10 mouse cellular contexts compared by ENCODE assay signal in genomic region chr16:16907799-16908198, GRCm38 (mm10). TPM values are rescaled to one million over a fixed set of nuclear protein-coding genes. Genes with fewer than 3 reads are reported as not detected.
A peak's percentile ranks its signal among the peaks of the same experiment; 100 is the strongest.
DNase-seq lines count a peak whose midpoint lies in the region; ATAC-seq and TF ChIP-seq lines count a peak whose summit lies in the region.
"Had no signal": no experiment of that assay in that cellular context is flagged by ENCODE, and none has a peak within 500 bp of the region (broad histone marks: within the 10 kb centered on the region; RNA-seq: fewer than 3 reads in every experiment).

No protein-coding gene starts in this region.

- H3K36me3 ChIP-seq in kidney, embryonic 15.5 days, result peaks cover 85% of the 10 kb centered on the region
- peaks cover 49% of the 10 kb centered on the region for H3K36me3 ChIP-seq in hindbrain, postnatal 0 days (ENCODE audit: insufficient read depth, low read length)
- peaks cover 91% of the 10 kb centered on the region for H3K36me3 ChIP-seq in neural tube, embryonic 15.5 days

- H3K27me3 ChIP-seq in kidney, embryonic 15.5 days, result no peaks in the 10 kb centered on the region
- no peaks in the 10 kb centered on the region for H3K27me3 ChIP-seq in hindbrain, postnatal 0 days (ENCODE audit: insufficient read depth, low read length)
- H3K27me3 ChIP-seq in cerebellum, adult 2 months (ENCODE audit: control insufficient read depth, insufficient read depth, low read length), result no peaks in the 10 kb centered on the region
- H3K27me3 ChIP-seq in neural tube, embryonic 15.5 days (replicated peaks), result no peaks in the 10 kb centered on the region

- H3K27ac ChIP-seq in kidney, embryonic 15.5 days, result peak overlapping the region; percentile 77; the same call in 1 of the 2 replicates
- no peak overlapping the region for H3K27ac ChIP-seq in hindbrain, postnatal 0 days
- no peak overlapping the region for H3K27ac ChIP-seq in cerebellum, adult 2 months (ENCODE audit: insufficient read depth, low read length)
- no peak overlapping the region for H3K27ac ChIP-seq in neural tube, embryonic 15.5 days (replicated peaks)

- no peak for TF ChIP-seq POLR2A in cerebellum, adult 2 months (IDR thresholded peaks at IDR 0.05; ENCODE audit: borderline replicate concordance, insufficient read depth, low read length)

- H3K9me3 ChIP-seq in kidney, embryonic 15.5 days (replicated peaks), result no peaks in the 10 kb centered on the region
- no peaks in the 10 kb centered on the region for H3K9me3 ChIP-seq in hindbrain, postnatal 0 days (ENCODE audit: low read length)
- no peaks in the 10 kb centered on the region for H3K9me3 ChIP-seq in neural tube, embryonic 15.5 days (replicated peaks)

- TF ChIP-seq CTCF in hindbrain, postnatal 0 days (IDR thresholded peaks at IDR 0.05; ENCODE audit: low read depth), result no peak
- TF ChIP-seq CTCF in cerebellum, adult 2 months (IDR thresholded peaks at IDR 0.05; ENCODE audit: borderline replicate concordance, insufficient read depth, low read depth, low read length), result no peak

- 70% methylated on average over 6 of the region's 6 CpGs for WGBS in kidney, embryonic 15.5 days
- 70% methylated on average over 6 of the region's 6 CpGs for WGBS in hindbrain, postnatal 0 days
- WGBS in cerebellum, adult 2 months, result 56% methylated on average over 6 of the region's 6 CpGs
- 77% methylated on average over 6 of the region's 6 CpGs for WGBS in neural tube, embryonic 15.5 days

- peak; percentile 8 for DNase-seq in embryo, embryonic 11 days
- DNase-seq in embryo, embryonic 10.5 days (ENCODE audit: low spot score), result no peak
- DNase-seq in heart, adult 18-20 months, result peak; percentile 85 to 95
- peak; percentile 95 for DNase-seq in lung, postnatal 36 days
- no peak for DNase-seq in hindbrain, postnatal 0 days (ENCODE audit: low spot score)
- no peak for DNase-seq in cerebellum, adult 2 months

- no peak overlapping the region for H3K4me3 ChIP-seq in kidney, embryonic 15.5 days (replicated peaks)
- H3K4me3 ChIP-seq in hindbrain, postnatal 0 days (ENCODE audit: low read length), result no peak overlapping the region
- no peak overlapping the region for H3K4me3 ChIP-seq in cerebellum, adult 2 months (replicated peaks; ENCODE audit: insufficient read depth, low read depth, low read length)
- H3K4me3 ChIP-seq in neural tube, embryonic 15.5 days (replicated peaks), result no peak overlapping the region
- H3K4me3 ChIP-seq: myocyte had no signal

- peak; percentile 61; the same call in 1 of the 2 replicates for ATAC-seq in kidney, embryonic 15.5 days (replicated peaks; ENCODE audit: low FRiP score)
- no peak for ATAC-seq in hindbrain, postnatal 0 days
- ATAC-seq in neural tube, embryonic 15.5 days (ENCODE audit: low FRiP score), result no peak

- peaks cover 4% of the 10 kb centered on the region; the same call in 1 of the 2 replicates for H3K4me1 ChIP-seq in kidney, embryonic 15.5 days
- no peaks in the 10 kb centered on the region for H3K4me1 ChIP-seq in hindbrain, postnatal 0 days (ENCODE audit: insufficient read depth, low read length)
- H3K4me1 ChIP-seq in cerebellum, adult 2 months (ENCODE audit: control insufficient read depth, insufficient read depth, low read length), result peaks cover 2% of the 10 kb centered on the region; the same call in 1 of the 2 replicates
- peaks cover 7% of the 10 kb centered on the region; the same call in 1 of the 2 replicates for H3K4me1 ChIP-seq in neural tube, embryonic 15.5 days

- no peak overlapping the region for H3K9ac ChIP-seq in kidney, embryonic 15.5 days
- H3K9ac ChIP-seq in hindbrain, postnatal 0 days (replicated peaks; ENCODE audit: low read length), result no peak overlapping the region
- no peak overlapping the region for H3K9ac ChIP-seq in neural tube, embryonic 15.5 days (replicated peaks)

- no peak overlapping the region for H3K4me2 ChIP-seq in kidney, embryonic 15.5 days
- no peak overlapping the region for H3K4me2 ChIP-seq in hindbrain, postnatal 0 days (ENCODE audit: low read depth, low read length)
- no peak overlapping the region for H3K4me2 ChIP-seq in neural tube, embryonic 15.5 days

RNA-seq across cellular contexts. Expression of gene Ppm1f, which starts 11.5 kb away (rescaled TPM):
- total RNA-seq in heart, adult 18-20 months (2021), result 10 to 100 TPM; 26.3 to 28.6 TPM
- 31.0 and 31.7 TPM in 2 replicates for polyA plus RNA-seq in kidney, embryonic 15.5 days (2015; fragmentation: Nextera tagmentation; extraction: Ambion mirVana)
- total RNA-seq in hindbrain, postnatal 0 days (2014; rRNA removed), result 32.2 and 37.9 TPM in 2 replicates
- polyA plus RNA-seq in hindbrain, postnatal 0 days (2015; fragmentation: Nextera tagmentation; extraction: Ambion mirVana), result 12.6 and 13.4 TPM in 2 replicates
- polyA plus RNA-seq in cerebellum, adult 2 months (2012; rRNA removed), result 32.6 and 36.4 TPM in 2 replicates
- polyA plus RNA-seq in neural tube, embryonic 15.5 days (2015; fragmentation: Nextera tagmentation; extraction: Ambion mirVana), result 25.6 and 27.8 TPM in 2 replicates

RNA-seq across cellular contexts. Expression of gene Vpreb1, which starts 37.2 kb away (rescaled TPM):
- total RNA-seq in heart, adult 18-20 months (2021), result under 1 TPM in 1 of 2 experiments, not detected in 1; 0.39 TPM
- 1.9 and 3.0 TPM in 2 replicates for polyA plus RNA-seq in kidney, embryonic 15.5 days (2015; fragmentation: Nextera tagmentation; extraction: Ambion mirVana)
- total RNA-seq in hindbrain, postnatal 0 days (2014; rRNA removed), result not detected in 2 replicates
- polyA plus RNA-seq in hindbrain, postnatal 0 days (2015; fragmentation: Nextera tagmentation; extraction: Ambion mirVana), result 0.33 and 0.58 TPM in 2 replicates
- polyA plus RNA-seq in cerebellum, adult 2 months (2012; rRNA removed), result 0.40 TPM in 1 of 2 replicates, not detected in the other
- polyA plus RNA-seq in neural tube, embryonic 15.5 days (2015; fragmentation: Nextera tagmentation; extraction: Ambion mirVana), result 1.5 and 1.6 TPM in 2 replicates

RNA-seq across cellular contexts. Expression of gene Top3b, which starts 37.3 kb away (rescaled TPM):
- total RNA-seq in heart, adult 18-20 months (2021), result 10 to 100 TPM; 23.1 to 28.6 TPM
- 62.8 and 74.7 TPM in 2 replicates for polyA plus RNA-seq in kidney, embryonic 15.5 days (2015; fragmentation: Nextera tagmentation; extraction: Ambion mirVana)
- total RNA-seq in hindbrain, postnatal 0 days (2014; rRNA removed), result 68.4 and 99.6 TPM in 2 replicates
- 70.0 and 73.8 TPM in 2 replicates for polyA plus RNA-seq in hindbrain, postnatal 0 days (2015; fragmentation: Nextera tagmentation; extraction: Ambion mirVana)
- polyA plus RNA-seq in cerebellum, adult 2 months (2012; rRNA removed), result 102 and 114 TPM in 2 replicates
- 69.8 and 70.6 TPM in 2 replicates for polyA plus RNA-seq in neural tube, embryonic 15.5 days (2015; fragmentation: Nextera tagmentation; extraction: Ambion mirVana)

RNA-seq across cellular contexts. Expression of gene Igll1, which starts 44.0 kb away (rescaled TPM):
- total RNA-seq in heart, adult 18-20 months (2021), result not detected
- polyA plus RNA-seq in kidney, embryonic 15.5 days (2015; fragmentation: Nextera tagmentation; extraction: Ambion mirVana), result 0.19 and 0.61 TPM in 2 replicates
- not detected in 2 replicates for total RNA-seq in hindbrain, postnatal 0 days (2014; rRNA removed)
- polyA plus RNA-seq in hindbrain, postnatal 0 days (2015; fragmentation: Nextera tagmentation; extraction: Ambion mirVana), result not detected in 2 replicates
- polyA plus RNA-seq in cerebellum, adult 2 months (2012; rRNA removed), result not detected in 2 replicates
- 0.57 TPM in 1 of 2 replicates, not detected in the other for polyA plus RNA-seq in neural tube, embryonic 15.5 days (2015; fragmentation: Nextera tagmentation; extraction: Ambion mirVana)
- polyA plus RNA-seq: embryonic facial prominence, embryonic 11.5 days; myocyte had no signal

Comparison
In these comparisons a context has a peak if more than half of its experiments do, and no peak if none do; other contexts are left out.
1. DNase-seq: peak in embryo, embryonic 11 days (single experiment), heart, adult 18-20 months (2 of 2) and lung, postnatal 36 days (single experiment); none in embryo, embryonic 10.5 days (single experiment), hindbrain, postnatal 0 days (single experiment) and cerebellum, adult 2 months (0 of 2).